Mouse (Mus musculus) liver, embryonic 16.5 days (tissue): ENCODE measurements around the gene Ctdsp1. TPM values are rescaled to one million over a fixed set of nuclear protein-coding genes. Genes with fewer than 3 reads are reported as not detected.
"Not testable (repeated sequence)": the region's sequence is repeated elsewhere in the genome, so short reads cannot be mapped to it uniquely, and the experiment has no call there.

Experiments
- ATAC-seq: fragments of 200-750 bp; cut with Nextera tagmentation; 2 replicates; pipeline ENCODE4 v1.8.0; 2017; ENCODE audit warnings: low read depth, mild to moderate bottlenecking, moderate number of reproducible peaks, moderate library complexity
- H3K27ac ChIP-seq: fragments of 300-500 bp; sonication (generic); 2 replicates; pipeline ENCODE4 v1.5.1; 2014; ENCODE audit warnings: mild to moderate bottlenecking, low read length
- H3K27me3 ChIP-seq: fragments of 300-500 bp; sonication (generic); 2 replicates; pipeline ENCODE4 v1.6.1; 2014; ENCODE audit warnings: low read depth, low read length, mixed read lengths; ENCODE audit not compliant: control insufficient read depth, insufficient read depth
- H3K36me3 ChIP-seq: fragments of 300-500 bp; sonication (generic); 2 replicates; pipeline ENCODE4 v1.6.1; 2014; ENCODE audit warnings: mild to moderate bottlenecking; ENCODE audit not compliant: control insufficient read depth, insufficient read depth
- H3K4me1 ChIP-seq: fragments of 300-500 bp; sonication (generic); 2 replicates; pipeline ENCODE4 v1.6.1; 2014; ENCODE audit warnings: low read depth, low read length, mixed read lengths; ENCODE audit not compliant: control insufficient read depth
- H3K4me2 ChIP-seq: fragments of 300-500 bp; sonication (generic); 2 replicates; pipeline ENCODE4 v1.6.1; 2014; ENCODE audit warnings: low read depth, low read length, mixed read lengths
- H3K4me3 ChIP-seq: fragments of 300-500 bp; sonication (generic); 2 replicates; pipeline ENCODE4 v1.5.1; 2014; ENCODE audit warnings: low read depth, mild to moderate bottlenecking, low read length
- H3K9ac ChIP-seq: fragments of 300-500 bp; sonication (generic); 2 replicates; pipeline ENCODE4 v1.6.1; 2014; ENCODE audit warnings: low read depth, low read length
- H3K9me3 ChIP-seq: fragments of 300-500 bp; sonication (generic); replicated peaks from 2 replicates; pipeline ENCODE4 v1.6.1; 2016; ENCODE audit warnings: low read length; ENCODE audit not compliant: control insufficient read depth
- WGBS: fragments of 180-500 bp; shearing (Covaris S2); extraction: QIAGEN DNeasy Blood & Tissue Kit; methylation state at CpG from one replicate; pipeline ENCODE4 v1.1.7; 2014; ENCODE audit not compliant: insufficient replicate concordance; 5-methylcytosine and 5-hydroxymethylcytosine counted together
- polyA plus RNA-seq: library from polyadenylated mRNA; unstranded; fragments of >200 nt; fragmentation: Nextera tagmentation; extraction: Ambion mirVana; gene quantifications from 2 replicates; pipeline ENCODE4 v1.2.1, GENCODE M21; 2015

Ctdsp1 gene
- polyA plus RNA-seq, 1 experiment from 2014 or later, result 48.6 TPM

DNA sequence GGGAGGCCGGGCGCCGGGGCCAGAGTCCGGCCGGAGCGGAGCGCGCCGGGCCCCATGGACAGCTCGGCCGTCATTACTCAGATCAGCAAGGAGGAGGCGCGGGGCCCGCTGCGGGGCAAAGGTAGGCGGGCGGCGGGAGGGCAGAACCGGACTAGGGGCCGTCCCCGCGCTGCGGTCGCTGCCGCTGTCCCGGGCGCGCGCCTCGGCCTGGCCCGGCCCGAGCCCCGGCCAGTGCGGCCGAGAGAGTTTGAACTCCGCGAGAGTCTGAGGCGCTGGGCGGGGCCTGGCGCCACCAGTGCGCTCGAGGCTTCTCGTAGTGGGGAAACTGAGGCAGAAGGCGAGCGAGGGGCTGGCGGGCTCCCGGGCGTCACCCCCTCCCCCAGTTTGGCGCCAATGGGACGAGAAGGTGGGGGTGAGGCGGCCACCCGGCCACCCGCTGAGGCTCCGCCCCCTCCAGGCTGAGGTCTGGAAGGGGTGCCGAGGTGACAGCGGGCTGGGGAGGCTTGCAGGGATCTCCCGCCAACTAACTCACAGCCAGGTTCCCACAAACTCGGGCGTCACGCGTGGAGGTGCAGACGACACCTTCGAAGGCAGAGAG lies 634 bp downstream of the Ctdsp1 start:
- H3K27ac ChIP-seq, result peak overlapping the region; percentile 98
- ATAC-seq, result peak; percentile 45
- H3K9me3 ChIP-seq, result no peaks in the 10 kb centered on the region
- peak overlapping the region; percentile 94 for H3K4me3 ChIP-seq
- H3K4me2 ChIP-seq, result peak overlapping the region; percentile 99
- peaks cover 20% of the 10 kb centered on the region for H3K36me3 ChIP-seq
- 0% methylated on average over 53 of the region's 63 CpGs for WGBS
- no peaks in the 10 kb centered on the region for H3K27me3 ChIP-seq
- H3K9ac ChIP-seq, result peak overlapping the region; percentile 98
- H3K4me1 ChIP-seq, result peaks cover 65% of the 10 kb centered on the region

- peaks cover 20% of the 10 kb centered on the region for H3K36me3 ChIP-seq
- no peaks in the 10 kb centered on the region for H3K9me3 ChIP-seq
- WGBS, result 5% methylated on average over 16 of the region's 16 CpGs
- H3K4me1 ChIP-seq, result peaks cover 60% of the 10 kb centered on the region
- H3K4me3 ChIP-seq, result peak overlapping the region; percentile 94
- H3K27me3 ChIP-seq, result no peaks in the 10 kb centered on the region
- H3K9ac ChIP-seq, result peak overlapping the region; percentile 98
- ATAC-seq, result peak; percentile 10
- H3K27ac ChIP-seq, result peak overlapping the region; percentile 98
- peak overlapping the region; percentile 99 for H3K4me2 ChIP-seq
Measured at GRCm38 (mm10) chr1:74392446-74392994, 1.2 kb downstream of the Ctdsp1 start.

GRCm38 (mm10) chr1:74393010-74393409 lies 1.7 kb downstream of the Ctdsp1 start:
- peaks cover 20% of the 10 kb centered on the region for H3K36me3 ChIP-seq
- peak overlapping the region; percentile 98 for H3K27ac ChIP-seq
- no peak for ATAC-seq
- H3K9me3 ChIP-seq, result no peaks in the 10 kb centered on the region
- H3K4me3 ChIP-seq, result peak overlapping the region; percentile 94
- WGBS, result 54% methylated on average over 7 of the region's 7 CpGs
- peaks cover 61% of the 10 kb centered on the region for H3K4me1 ChIP-seq
- H3K27me3 ChIP-seq, result no peaks in the 10 kb centered on the region
- H3K4me2 ChIP-seq, result peak overlapping the region; percentile 99
- peak overlapping the region; percentile 98 for H3K9ac ChIP-seq

DNA sequence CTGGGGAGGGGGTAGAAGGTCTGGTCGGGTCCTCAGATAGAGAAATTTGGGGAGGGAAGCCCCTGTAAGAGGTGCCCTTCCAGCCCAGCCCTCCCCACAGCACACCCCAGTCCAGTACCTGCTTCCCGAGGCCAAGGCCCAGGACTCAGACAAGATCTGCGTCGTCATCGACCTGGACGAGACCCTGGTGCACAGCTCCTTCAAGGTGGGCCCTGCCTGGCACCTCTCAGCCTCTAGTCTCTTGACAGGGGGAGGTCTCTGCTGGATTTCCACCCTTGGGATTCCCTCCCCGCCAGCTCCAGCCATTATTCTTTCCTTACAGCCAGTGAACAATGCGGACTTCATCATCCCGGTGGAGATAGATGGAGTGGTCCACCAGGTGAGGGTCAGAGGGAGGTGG lies 2.4 kb downstream of the Ctdsp1 start:
- 88% methylated on average over 9 of the region's 9 CpGs for WGBS
- peak overlapping the region; percentile 99 for H3K4me2 ChIP-seq
- no peak for ATAC-seq
- H3K27me3 ChIP-seq, result no peaks in the 10 kb centered on the region
- no peaks in the 10 kb centered on the region for H3K9me3 ChIP-seq
- no peak overlapping the region for H3K27ac ChIP-seq
- H3K9ac ChIP-seq, result peak overlapping the region; percentile 98; the same call in 1 of the 2 replicates
- peaks cover 20% of the 10 kb centered on the region for H3K36me3 ChIP-seq
- H3K4me3 ChIP-seq, result peak overlapping the region; percentile 94
- peaks cover 62% of the 10 kb centered on the region for H3K4me1 ChIP-seq

DNA sequence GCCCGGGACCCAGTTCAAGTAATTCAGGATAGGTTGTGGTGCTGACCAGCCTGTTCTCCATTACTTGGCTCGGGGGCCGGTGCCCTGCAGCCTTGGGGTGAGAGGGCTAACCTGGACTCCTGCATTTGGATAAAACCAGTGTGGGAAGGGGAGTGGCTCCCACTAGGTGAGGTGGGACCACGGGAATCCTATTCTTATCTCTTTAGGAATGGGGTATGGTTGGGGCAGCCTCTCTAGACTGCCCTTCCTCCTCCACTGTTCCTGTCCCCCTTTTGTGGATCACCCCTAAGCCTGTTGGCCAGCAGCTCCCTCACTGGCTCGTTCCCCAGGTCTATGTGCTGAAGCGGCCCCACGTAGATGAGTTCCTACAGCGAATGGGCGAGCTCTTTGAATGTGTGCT lies 3.0 kb downstream of the Ctdsp1 start:
- no peak for ATAC-seq
- Histone ChIP-seq H3K9ac (no peak overlapping the region), H3K4me1 (peaks cover 59% of the 10 kb centered on the region), H3K27me3 (no peaks in the 10 kb centered on the region), H3K36me3 (peaks cover 20% of the 10 kb centered on the region), H3K27ac (no peak overlapping the region), H3K4me2 (no peak overlapping the region), H3K4me3 (no peak overlapping the region), H3K9me3 (no peaks in the 10 kb centered on the region)
- WGBS, result 80% methylated on average over 9 of the region's 9 CpGs

GRCm38 (mm10) chr1:74394858-74395257 lies 3.5 kb downstream of the Ctdsp1 start:
- Histone ChIP-seq H3K4me1 (peaks cover 54% of the 10 kb centered on the region), H3K9ac (no peak overlapping the region), H3K4me2 (no peak overlapping the region), H3K4me3 (no peak overlapping the region), H3K27me3 (no peaks in the 10 kb centered on the region), H3K36me3 (peaks cover 20% of the 10 kb centered on the region), H3K9me3 (no peaks in the 10 kb centered on the region), H3K27ac (peak overlapping the region; percentile 69; the same call in 1 of the 2 replicates)
- no peak for ATAC-seq
- WGBS, result 88% methylated on average over 15 of the region's 15 CpGs

DNA sequence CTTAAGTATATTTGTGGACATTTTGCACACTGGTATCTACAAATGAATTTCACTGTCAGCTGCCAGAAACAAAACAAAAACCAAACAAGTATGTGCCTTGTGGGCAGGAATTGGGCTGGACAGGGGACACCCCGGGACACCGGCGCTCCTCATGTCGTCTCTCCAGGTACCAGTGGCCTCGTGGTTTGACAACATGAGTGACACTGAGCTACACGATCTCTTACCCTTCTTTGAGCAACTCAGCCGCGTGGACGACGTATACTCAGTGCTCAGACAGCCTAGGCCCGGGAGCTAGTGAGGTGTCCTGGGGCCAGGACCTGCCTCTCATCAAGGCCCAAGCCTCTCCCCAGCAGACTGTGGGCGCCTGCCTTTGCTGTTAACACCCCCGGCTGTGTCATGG lies 4.0 kb downstream of the Ctdsp1 start:
- ATAC-seq, result no peak
- Histone ChIP-seq H3K27me3 (no peaks in the 10 kb centered on the region), H3K4me1 (peaks cover 49% of the 10 kb centered on the region), H3K27ac (peak overlapping the region; percentile 69), H3K4me2 (no peak overlapping the region), H3K9ac (no peak overlapping the region), H3K9me3 (no peaks in the 10 kb centered on the region), H3K4me3 (no peak overlapping the region), H3K36me3 (peaks cover 20% of the 10 kb centered on the region)
- WGBS, result 87% methylated on average over 13 of the region's 13 CpGs

GRCm38 (mm10) chr1:74396456-74397222 lies 5.3 kb downstream of the Ctdsp1 start:
- ATAC-seq, result not testable (repeated sequence)

More at GRCm38 (mm10) chr1:74396456-74397222, 5.3 kb downstream of the Ctdsp1 start:
- WGBS, result 4% methylated on average over 11 of the region's 12 CpGs
- H3K4me2 ChIP-seq, result peak overlapping the region; percentile 98
- H3K27ac ChIP-seq, result peak overlapping the region; percentile 82
- H3K9me3 ChIP-seq, H3K27me3 ChIP-seq: not testable (repeated sequence)
- peaks cover 20% of the 10 kb centered on the region for H3K36me3 ChIP-seq
- H3K9ac ChIP-seq, result peak overlapping the region; percentile 77
- H3K4me3 ChIP-seq, result peak overlapping the region; percentile 67
- peaks cover 54% of the 10 kb centered on the region for H3K4me1 ChIP-seq
